Mouse (Mus musculus) midbrain, embryonic 16.5 days (tissue): Measurements from ENCODE around the gene Ttc17. TPM values are rescaled to one million over a fixed set of nuclear protein-coding genes. Genes with fewer than 3 reads are reported as not detected.
A peak's percentile ranks its signal among the peaks of the same experiment; 100 is the strongest.

Experiments
- ATAC-seq: fragments of 200-750 bp; cut with Nextera tagmentation; 2 replicates; pipeline ENCODE4 v1.8.0; 2017; ENCODE audit warnings: moderate TSS enrichment
- H3K27ac ChIP-seq: fragments of 300-500 bp; sonication (generic); 2 replicates; pipeline ENCODE4 v1.5.1; 2014; ENCODE audit warnings: mild to moderate bottlenecking, low read length, mixed read lengths
- H3K27me3 ChIP-seq: fragments of 300-500 bp; sonication (generic); 2 replicates; pipeline ENCODE4 v1.6.1; 2014; ENCODE audit warnings: low read depth, low read length, mixed read lengths; ENCODE audit not compliant: control insufficient read depth, insufficient read depth
- H3K36me3 ChIP-seq: fragments of 300-500 bp; sonication (generic); 2 replicates; pipeline ENCODE4 v1.6.1; 2014; ENCODE audit warnings: mild to moderate bottlenecking, low read length, moderate library complexity, mixed read lengths; ENCODE audit not compliant: control insufficient read depth, insufficient read depth
- H3K4me1 ChIP-seq: fragments of 300-500 bp; sonication (generic); 2 replicates; pipeline ENCODE4 v1.6.1; 2014; ENCODE audit warnings: mild to moderate bottlenecking, low read length, mixed read lengths; ENCODE audit not compliant: control insufficient read depth, insufficient read depth
- H3K4me2 ChIP-seq: fragments of 300-500 bp; sonication (generic); 2 replicates; pipeline ENCODE4 v1.6.1; 2014; ENCODE audit warnings: mild to moderate bottlenecking, low read length, mixed read lengths
- H3K4me3 ChIP-seq: fragments of 300-500 bp; sonication (generic); 2 replicates; pipeline ENCODE4 v1.5.1; 2014; ENCODE audit warnings: low read depth, mild to moderate bottlenecking, low read length, moderate library complexity, mixed read lengths
- H3K9ac ChIP-seq: fragments of 300-500 bp; sonication (generic); 2 replicates; pipeline ENCODE4 v1.6.1; 2014; ENCODE audit warnings: low read depth, low read length, mixed read lengths
- H3K9me3 ChIP-seq: fragments of 300-500 bp; sonication (generic); replicated peaks from 2 replicates; pipeline ENCODE4 v1.6.1; 2014; ENCODE audit warnings: mild to moderate bottlenecking, low read length, mixed read lengths; ENCODE audit not compliant: control insufficient read depth, poor library complexity, severe bottlenecking
- WGBS: fragments of 180-500 bp; shearing (Covaris S2); extraction: QIAGEN DNeasy Blood & Tissue Kit; methylation state at CpG from one replicate; pipeline ENCODE4 v1.1.7; 2014; 5-methylcytosine and 5-hydroxymethylcytosine counted together
- polyA plus RNA-seq: library from polyadenylated mRNA; unstranded; fragments of >200 nt; fragmentation: Nextera tagmentation; extraction: Ambion mirVana; gene quantifications from 2 replicates; pipeline ENCODE4 v1.2.1, GENCODE M21; 2015

Gene Ttc17
- polyA plus RNA-seq, 1 experiment from 2014 or later = 26.1 TPM

DNA sequence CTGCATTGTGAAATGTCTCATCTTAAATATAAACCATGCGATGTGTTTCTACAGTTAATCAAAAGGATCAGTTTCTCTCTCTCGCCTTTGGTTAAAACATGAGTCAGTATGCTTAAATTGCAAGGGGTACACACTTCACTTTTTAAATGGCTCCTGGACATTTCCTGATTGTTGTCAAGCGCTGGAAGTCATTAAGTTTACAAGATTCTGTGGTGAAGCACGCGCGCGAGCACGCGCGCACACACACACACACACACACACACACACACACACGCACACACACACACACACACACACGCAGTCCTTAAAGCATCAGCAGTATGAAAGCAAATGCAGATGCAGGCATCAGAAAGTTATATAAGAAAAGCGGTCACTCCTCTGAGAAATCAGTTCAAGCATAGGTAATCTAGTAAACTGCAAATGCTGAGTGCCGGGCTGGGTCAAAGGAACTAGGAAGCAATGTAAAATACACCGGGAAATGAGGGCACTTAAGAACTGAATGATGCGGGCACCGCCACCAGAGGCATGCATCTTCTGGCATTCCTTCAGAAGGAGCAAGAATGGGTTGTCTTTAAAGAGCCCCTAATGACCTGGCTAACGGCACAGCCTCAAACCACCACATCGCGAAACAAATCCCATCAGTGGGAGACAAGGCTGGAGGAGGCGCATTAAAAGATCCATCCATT, 949 bp downstream of the Ttc17 start:
- H3K4me2 ChIP-seq = peak overlapping the region; percentile 71
- H3K4me3 ChIP-seq = peak overlapping the region; percentile 63
- H3K36me3 ChIP-seq = no peaks in the 10 kb centered on the region
- H3K4me1 ChIP-seq = peaks cover 26% of the 10 kb centered on the region
- H3K27ac ChIP-seq = peak overlapping the region; percentile 92
- no peaks in the 10 kb centered on the region for H3K9me3 ChIP-seq
- no peak for ATAC-seq
- H3K27me3 ChIP-seq = no peaks in the 10 kb centered on the region
- 6% methylated on average over 21 of the region's 21 CpGs for WGBS
- peak overlapping the region; percentile 95 for H3K9ac ChIP-seq

- no peaks in the 10 kb centered on the region for H3K27me3 ChIP-seq
- 72% methylated on average over 10 of the region's 10 CpGs for WGBS
- no peaks in the 10 kb centered on the region for H3K36me3 ChIP-seq
- H3K4me1 ChIP-seq = peaks cover 26% of the 10 kb centered on the region
- no peak overlapping the region for H3K9ac ChIP-seq
- no peak overlapping the region for H3K4me3 ChIP-seq
- no peak for ATAC-seq
- H3K4me2 ChIP-seq = peak overlapping the region; percentile 71
- H3K27ac ChIP-seq = no peak overlapping the region
- H3K9me3 ChIP-seq = no peaks in the 10 kb centered on the region
These were observed 1.8 kb downstream of the Ttc17 start for GRCm38 (mm10) chr2:94404512-94405240.

- H3K4me3 ChIP-seq = no peak overlapping the region
- no peaks in the 10 kb centered on the region for H3K36me3 ChIP-seq
- peaks cover 18% of the 10 kb centered on the region for H3K4me1 ChIP-seq
- no peaks in the 10 kb centered on the region for H3K9me3 ChIP-seq
- ATAC-seq = no peak
- H3K9ac ChIP-seq = no peak overlapping the region
- H3K27ac ChIP-seq = no peak overlapping the region
- 100% methylated on average over 1 of the region's 1 CpGs for WGBS
- no peak overlapping the region for H3K4me2 ChIP-seq
- no peaks in the 10 kb centered on the region for H3K27me3 ChIP-seq
These were observed 3.9 kb downstream of the Ttc17 start for GRCm38 (mm10) chr2:94402561-94402960.

DNA sequence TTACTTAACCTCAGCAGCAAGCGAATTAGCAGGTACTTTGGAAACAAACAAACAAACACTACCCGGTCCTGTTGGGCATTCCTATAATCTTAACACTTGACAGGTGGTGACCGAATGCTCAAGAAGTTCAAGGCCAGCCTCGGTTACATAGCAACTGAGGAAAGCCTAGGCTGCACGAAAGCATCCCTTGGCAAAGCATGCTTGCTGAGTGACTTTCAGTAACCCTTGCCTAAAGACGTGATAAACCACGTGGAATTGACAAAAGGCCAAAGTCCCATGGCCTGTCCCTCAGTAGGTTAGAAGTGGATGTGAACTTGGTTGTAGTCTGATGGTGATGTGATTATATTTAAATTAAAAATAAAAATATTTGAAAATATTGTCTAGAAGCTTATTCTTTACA, 4.4 kb downstream of the Ttc17 start:
- Histone ChIP-seq H3K4me3 (no peak overlapping the region), H3K4me2 (no peak overlapping the region), H3K27ac (no peak overlapping the region), H3K9ac (no peak overlapping the region), H3K4me1 (peaks cover 13% of the 10 kb centered on the region), H3K9me3 (no peaks in the 10 kb centered on the region), H3K36me3 (no peaks in the 10 kb centered on the region), H3K27me3 (no peaks in the 10 kb centered on the region)
- 94% methylated on average over 7 of the region's 7 CpGs for WGBS
- no peak for ATAC-seq

DNA sequence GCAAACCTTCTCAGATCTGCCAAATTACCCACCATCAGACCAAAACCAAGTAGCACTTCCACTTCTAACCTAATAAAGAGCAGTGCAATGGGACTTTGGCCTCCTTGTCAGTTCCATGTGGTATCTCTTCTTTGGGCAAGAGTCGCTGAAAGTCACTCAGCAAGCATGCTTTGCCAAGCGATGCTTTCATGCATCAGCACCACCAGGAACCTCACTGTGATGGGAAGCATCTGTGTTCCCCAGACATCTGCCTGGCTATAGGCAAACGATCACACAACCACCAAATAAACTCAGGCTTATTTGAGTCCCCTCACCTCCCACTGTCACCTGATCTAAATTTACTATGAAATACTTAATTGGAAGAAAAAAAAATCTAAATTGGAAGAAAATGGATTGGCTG, 5.5 kb downstream of the Ttc17 start:
- WGBS = 92% methylated on average over 3 of the region's 3 CpGs
- no peak overlapping the region for H3K4me3 ChIP-seq
- H3K27me3 ChIP-seq = no peaks in the 10 kb centered on the region
- H3K27ac ChIP-seq = no peak overlapping the region
- H3K4me1 ChIP-seq = peaks cover 13% of the 10 kb centered on the region
- H3K9me3 ChIP-seq = no peaks in the 10 kb centered on the region
- no peak overlapping the region for H3K9ac ChIP-seq
- no peaks in the 10 kb centered on the region for H3K36me3 ChIP-seq
- H3K4me2 ChIP-seq = no peak overlapping the region
- no peak for ATAC-seq

- H3K9me3 ChIP-seq = no peaks in the 10 kb centered on the region
- no peak overlapping the region for H3K27ac ChIP-seq
- no peak overlapping the region for H3K9ac ChIP-seq
- H3K36me3 ChIP-seq = no peaks in the 10 kb centered on the region
- no peak overlapping the region for H3K4me3 ChIP-seq
- H3K4me1 ChIP-seq = no peaks in the 10 kb centered on the region; the same call in 1 of the 2 replicates
- ATAC-seq = peak; percentile 67; the same call in 1 of the 2 replicates
- no peaks in the 10 kb centered on the region for H3K27me3 ChIP-seq
- no peak overlapping the region for H3K4me2 ChIP-seq
- 61% methylated on average over 8 of the region's 8 CpGs for WGBS
These were observed 8.1 kb downstream of the Ttc17 start for GRCm38 (mm10) chr2:94398138-94398970.

- no peaks in the 10 kb centered on the region; the same call in 1 of the 2 replicates for H3K4me1 ChIP-seq
- H3K9me3 ChIP-seq = no peaks in the 10 kb centered on the region
- ATAC-seq = no peak
- H3K4me2 ChIP-seq = no peak overlapping the region
- no peaks in the 10 kb centered on the region for H3K36me3 ChIP-seq
- H3K4me3 ChIP-seq = no peak overlapping the region
- H3K27ac ChIP-seq = no peak overlapping the region
- WGBS = 87% methylated on average over 5 of the region's 5 CpGs
- H3K27me3 ChIP-seq = no peaks in the 10 kb centered on the region
- no peak overlapping the region for H3K9ac ChIP-seq
These were observed 9.0 kb downstream of the Ttc17 start for GRCm38 (mm10) chr2:94397453-94397852.

DNA sequence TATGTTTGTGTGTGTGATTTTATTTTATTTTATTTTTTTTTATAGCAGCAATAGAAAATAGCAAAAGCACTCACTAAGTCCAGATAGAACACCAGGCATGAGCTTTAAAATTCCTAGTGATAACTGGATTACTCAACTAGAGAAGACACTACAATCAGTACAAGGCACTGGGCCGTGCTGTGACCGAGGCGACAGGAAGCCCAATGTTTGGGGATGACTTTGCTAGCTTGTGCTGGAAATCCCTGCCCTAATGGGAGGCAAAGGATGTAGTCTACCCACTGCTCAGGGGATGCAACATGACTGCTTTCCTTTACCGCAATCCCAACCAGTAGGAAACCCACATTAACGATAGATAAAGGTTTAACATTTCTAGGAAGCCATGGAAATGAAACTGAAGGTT, 10.2 kb downstream of the Ttc17 start:
- Histone ChIP-seq H3K4me3 (no peak overlapping the region), H3K36me3 (no peaks in the 10 kb centered on the region), H3K9me3 (no peaks in the 10 kb centered on the region), H3K27me3 (no peaks in the 10 kb centered on the region), H3K4me1 (no peaks in the 10 kb centered on the region; the same call in 1 of the 2 replicates), H3K4me2 (no peak overlapping the region), H3K9ac (no peak overlapping the region), H3K27ac (no peak overlapping the region)
- no peak for ATAC-seq
- 85% methylated on average over 5 of the region's 5 CpGs for WGBS
